Mouse (Mus musculus) CH12.LX (cell line): ENCODE data around the gene Bmpr1a. TPM values are rescaled to one million over a fixed set of nuclear protein-coding genes. Genes with fewer than 3 reads are reported as not detected.

ENCODE experiments used
- DNase-seq: peaks from one replicate; pipeline ENCODE4 v3.0.0-alpha.2; 2013; ENCODE audit errors: extremely low read depth
- H3K27ac ChIP-seq: 2 replicates; pipeline ENCODE4 v1.5.1; 2012; ENCODE audit warnings: low read depth, mild to moderate bottlenecking, control low read depth, moderate library complexity; ENCODE audit not compliant: insufficient read depth
- H3K27me3 ChIP-seq: replicated peaks from 2 replicates; pipeline ENCODE3; 2012; ENCODE audit warnings: inconsistent platforms
- H3K36me3 ChIP-seq, 2 experiments: replicated peaks in 1 of 2; 2 replicates each; pipeline versions ENCODE3 to v1.6.1; 2012; ENCODE audit warnings: inconsistent platforms in 1 of 2, low read length in 1 of 2, mild to moderate bottlenecking in 1 of 2, mixed read lengths in 1 of 2, moderate library complexity in 1 of 2; ENCODE audit not compliant: control insufficient read depth in 1 of 2, insufficient read depth in 1 of 2
- H3K4me1 ChIP-seq, 2 experiments: 2 replicates each; pipeline ENCODE4 v1.6.1; 2012; ENCODE audit warnings: inconsistent platforms in 1 of 2, moderate library complexity in 1 of 2; ENCODE audit not compliant: insufficient read depth in 2 of 2, control insufficient read depth in 1 of 2
- H3K4me2 ChIP-seq: 2 replicates; pipeline ENCODE4 v1.6.1; 2012; ENCODE audit warnings: low read depth, mild to moderate bottlenecking, control low read depth; ENCODE audit not compliant: poor library complexity, insufficient read depth, severe bottlenecking
- H3K4me3 ChIP-seq, 3 experiments: fragments of 150-350 bp in 1 of 3; sonication (generic) in 1 of 3; replicated peaks in 1 of 3; 2 replicates each; pipeline versions ENCODE3 to v1.5.1; 2011 to 2012; ENCODE audit warnings: low read depth in 2 of 3, low read length in 2 of 3, mild to moderate bottlenecking in 2 of 3, moderate library complexity in 2 of 3, control low read depth in 1 of 3, improper control_type of control experiment in 1 of 3, inconsistent platforms in 1 of 3, mixed read lengths in 1 of 3; ENCODE audit not compliant: poor library complexity in 1 of 3
- H3K79me2 ChIP-seq: replicated peaks from 2 replicates; pipeline ENCODE4 v1.6.1; 2012; ENCODE audit warnings: mild to moderate bottlenecking, moderate library complexity; ENCODE audit not compliant: control insufficient read depth, poor library complexity, insufficient read depth, severe bottlenecking; ENCODE audit errors: extremely low read depth
- H3K9ac ChIP-seq: 2 replicates; pipeline ENCODE4 v1.6.1; 2012; ENCODE audit warnings: low read depth, mild to moderate bottlenecking, control low read depth, moderate library complexity; ENCODE audit not compliant: insufficient read depth
- H3K9me3 ChIP-seq: replicated peaks from 2 replicates; pipeline ENCODE3; 2012; ENCODE audit warnings: low read length, inconsistent platforms, mixed read lengths
- BHLHE40 ChIP-seq: IDR thresholded peaks from 2 replicates; pipeline ENCODE4 v1.6.1; 2011; ENCODE audit warnings: mild to moderate bottlenecking, low read depth, low read length, improper control_type of control experiment
- CHD1 ChIP-seq: IDR thresholded peaks from 2 replicates; pipeline ENCODE4 v1.6.1; 2012; ENCODE audit warnings: low read depth, low read length, improper control_type of control experiment, inconsistent platforms
- CHD2 ChIP-seq: IDR thresholded peaks from 2 replicates; pipeline ENCODE4 v1.6.1; 2011; ENCODE audit warnings: low read length, improper control_type of control experiment
- CTCF ChIP-seq, 2 experiments: IDR thresholded peaks in 1 of 2; conservative IDR thresholded peaks in 1 of 2; 2 replicates each; pipeline ENCODE4 v1.5.1; 2011 to 2012; ENCODE audit warnings: low read depth in 2 of 2, low read length in 2 of 2, improper control_type of control experiment in 1 of 2, inconsistent platforms in 1 of 2, mild to moderate bottlenecking in 1 of 2, moderate library complexity in 1 of 2
- E2F4 ChIP-seq: IDR thresholded peaks from 2 replicates; pipeline ENCODE4 v1.6.1; 2011; ENCODE audit warnings: low read depth, low read length, improper control_type of control experiment; ENCODE audit not compliant: insufficient replicate concordance
- ELF1 ChIP-seq: IDR thresholded peaks from 2 replicates; pipeline ENCODE4 v1.6.1; 2014; ENCODE audit warnings: low read depth, mild to moderate bottlenecking, inconsistent platforms, low read length, improper control_type of control experiment
- EP300 ChIP-seq: IDR thresholded peaks from 2 replicates; pipeline ENCODE4 v1.6.1; 2011; ENCODE audit warnings: low read length, improper control_type of control experiment
- ETS1 ChIP-seq: conservative IDR thresholded peaks from 2 replicates; pipeline ENCODE4 v1.6.1; 2012; ENCODE audit warnings: low read depth, mild to moderate bottlenecking, inconsistent platforms, low read length, improper control_type of control experiment, moderate library complexity
- GABPA ChIP-seq: IDR thresholded peaks from 2 replicates; pipeline ENCODE4 v1.6.1; 2012; ENCODE audit warnings: low read depth, low read length, improper control_type of control experiment, inconsistent platforms; ENCODE audit not compliant: insufficient replicate concordance
- HCFC1 ChIP-seq: IDR thresholded peaks from 2 replicates; pipeline ENCODE4 v1.6.1; 2012; ENCODE audit warnings: low read depth, mild to moderate bottlenecking, inconsistent platforms, low read length, improper control_type of control experiment
- IRF4 ChIP-seq: IDR thresholded peaks from 2 replicates; pipeline ENCODE4 v1.6.1; 2014; ENCODE audit warnings: low read depth, mild to moderate bottlenecking, inconsistent platforms, low read length, improper control_type of control experiment
- JUN ChIP-seq: IDR thresholded peaks from 2 replicates; pipeline ENCODE4 v1.6.1; 2011; ENCODE audit warnings: low read depth, mild to moderate bottlenecking, low read length, improper control_type of control experiment, moderate library complexity; ENCODE audit not compliant: insufficient read depth
- JUND ChIP-seq: conservative IDR thresholded peaks from 2 replicates; pipeline ENCODE4 v1.6.1; 2011; ENCODE audit warnings: low read depth, low read length, improper control_type of control experiment
- KAT2A ChIP-seq: IDR thresholded peaks from 2 replicates; pipeline ENCODE4 v1.6.1; 2012; ENCODE audit warnings: low read length, improper control_type of control experiment, inconsistent platforms; ENCODE audit not compliant: insufficient replicate concordance
- MAFK ChIP-seq: IDR thresholded peaks from 2 replicates; pipeline ENCODE4 v1.6.1; 2011; ENCODE audit warnings: low read length, improper control_type of control experiment; ENCODE audit not compliant: insufficient replicate concordance
- MAX ChIP-seq: IDR thresholded peaks from 2 replicates; pipeline ENCODE4 v1.6.1; 2011; ENCODE audit warnings: low read length, improper control_type of control experiment
- MAZ ChIP-seq: IDR thresholded peaks from 2 replicates; pipeline ENCODE4 v1.6.1; 2012; ENCODE audit warnings: low read depth, mild to moderate bottlenecking, inconsistent platforms, low read length, improper control_type of control experiment, moderate library complexity
- MEF2A ChIP-seq: IDR thresholded peaks from 2 replicates; pipeline ENCODE4 v1.6.1; 2014; ENCODE audit warnings: low read depth, mild to moderate bottlenecking, inconsistent platforms, low read length, improper control_type of control experiment, borderline replicate concordance
- MXI1 ChIP-seq: IDR thresholded peaks from 2 replicates; pipeline ENCODE4 v1.6.1; 2011; ENCODE audit warnings: mild to moderate bottlenecking, low read depth, low read length, improper control_type of control experiment
- MYC ChIP-seq: IDR thresholded peaks from 2 replicates; pipeline ENCODE4 v1.6.1; 2011; ENCODE audit warnings: low read depth, mild to moderate bottlenecking, improper control_type of control experiment, low read length
- NELFE ChIP-seq: IDR thresholded peaks from 2 replicates; pipeline ENCODE4 v1.6.1; 2011; ENCODE audit warnings: low read depth, low read length, improper control_type of control experiment
- NRF1 ChIP-seq: IDR thresholded peaks from 2 replicates; pipeline ENCODE4 v1.6.1; 2014; ENCODE audit warnings: low read depth, mild to moderate bottlenecking, inconsistent platforms, low read length, improper control_type of control experiment, moderate library complexity
- PAX5 ChIP-seq: IDR thresholded peaks from 2 replicates; pipeline ENCODE4 v1.6.1; 2012; ENCODE audit warnings: low read length, inconsistent platforms, mixed read lengths
- POLR2A ChIP-seq: IDR thresholded peaks from 2 replicates; pipeline ENCODE4 v1.6.1; 2011; ENCODE audit warnings: low read depth, mild to moderate bottlenecking, improper control_type of control experiment, low read length
- POLR2AphosphoS2 ChIP-seq: IDR thresholded peaks from 2 replicates; pipeline ENCODE4 v1.6.1; 2011; ENCODE audit warnings: low read depth, low read length, improper control_type of control experiment
- RAD21 ChIP-seq: IDR thresholded peaks from 2 replicates; pipeline ENCODE4 v1.6.1; 2011; ENCODE audit warnings: low read depth, mild to moderate bottlenecking, low read length, improper control_type of control experiment, moderate library complexity
- RCOR1 ChIP-seq: conservative IDR thresholded peaks from 2 replicates; pipeline ENCODE4 v1.6.1; 2012; ENCODE audit warnings: low read depth, mild to moderate bottlenecking, inconsistent platforms, low read length, improper control_type of control experiment
- SIN3A ChIP-seq: IDR thresholded peaks from 2 replicates; pipeline ENCODE4 v1.6.1; 2012; ENCODE audit warnings: low read length, improper control_type of control experiment, inconsistent platforms
- SMC3 ChIP-seq: IDR thresholded peaks from 2 replicates; pipeline ENCODE4 v1.6.1; 2011; ENCODE audit warnings: low read depth, low read length, improper control_type of control experiment
- TBP ChIP-seq: conservative IDR thresholded peaks from 2 replicates; pipeline ENCODE4 v1.6.1; 2011; ENCODE audit warnings: low read depth, low read length, improper control_type of control experiment
- TCF12 ChIP-seq: IDR thresholded peaks from 2 replicates; pipeline ENCODE4 v1.6.1; 2014; ENCODE audit warnings: low read depth, mild to moderate bottlenecking, inconsistent platforms, low read length, improper control_type of control experiment
- UBTF ChIP-seq: IDR thresholded peaks from 2 replicates; pipeline ENCODE4 v1.6.1; 2012; ENCODE audit warnings: low read depth, mild to moderate bottlenecking, inconsistent platforms, low read length, improper control_type of control experiment, moderate library complexity
- USF1 ChIP-seq: IDR thresholded peaks from 2 replicates; pipeline ENCODE4 v1.6.1; 2014; ENCODE audit warnings: low read depth, mild to moderate bottlenecking, inconsistent platforms, low read length, improper control_type of control experiment
- USF2 ChIP-seq: conservative IDR thresholded peaks from 2 replicates; pipeline ENCODE4 v1.6.1; 2011; ENCODE audit warnings: low read depth, low read length, improper control_type of control experiment
- ZC3H11A ChIP-seq: IDR thresholded peaks from 2 replicates; pipeline ENCODE4 v1.6.1; 2012; ENCODE audit warnings: low read depth, mild to moderate bottlenecking, inconsistent platforms, low read length, improper control_type of control experiment
- ZKSCAN1 ChIP-seq: IDR thresholded peaks from 2 replicates; pipeline ENCODE4 v1.6.1; 2012; ENCODE audit warnings: low read depth, inconsistent platforms, low read length, improper control_type of control experiment, borderline replicate concordance
- ZMIZ1 ChIP-seq: IDR thresholded peaks from 2 replicates; pipeline ENCODE4 v1.6.1; 2012; ENCODE audit warnings: low read depth, mild to moderate bottlenecking, inconsistent platforms, low read length, improper control_type of control experiment
- ZNF384 ChIP-seq: IDR thresholded peaks from 2 replicates; pipeline ENCODE4 v1.6.1; 2012; ENCODE audit warnings: low read depth, low read length, improper control_type of control experiment, inconsistent platforms
- dilution Hi-C: fragments of 300-500 bp; cut with MboI; formaldehyde crosslinking; loops from 2 replicates; pipeline ENCODE4 v1.14.3; 2020; ENCODE audit warnings: low sequenced_read_pairs; ENCODE audit not compliant: extremely low pct_unique_long_range_greater_than_20kb, extremely low pct_ligation_motif_present
- in situ Hi-C: fragments of 300-500 bp; cut with MboI; formaldehyde crosslinking; loops from 3 replicates; pipeline ENCODE4 v1.14.3; 2019; ENCODE audit warnings: low sequenced_read_pairs, low pct_ligation_motif_present, low pct_unique_long_range_greater_than_20kb, mixed read lengths
- polyA plus RNA-seq: library from polyadenylated mRNA; unstranded; fragments of >175 nt; gene quantifications from 2 replicates; pipeline ENCODE4 v1.2.1, GENCODE M21; 2012; ENCODE audit warnings: low read depth; ENCODE audit not compliant: insufficient read length
- total RNA-seq, 2 experiments: library from RNA; depleted of rRNA; stranded (reverse); fragments of 300-350 nt in 1 of 2; fragments of >200 nt in 1 of 2; gene quantifications; 2 replicates each; pipeline ENCODE4 v1.2.3; 2012 to 2014

The Bmpr1a gene
- total and polyA plus RNA-seq, 3 experiments: 26.2 to 46.7 (median 30.1) TPM

- Histone ChIP-seq H3K4me1 (peaks cover 11 to 50% of the 10 kb centered on the region in 2 experiments), H3K9me3 (no peaks in the 10 kb centered on the region), H3K79me2 (no peaks in the 10 kb centered on the region), H3K4me2 (peak overlapping the region; percentile 60), H3K9ac (peak overlapping the region; percentile 80), H3K27me3 (no peaks in the 10 kb centered on the region), H3K4me3 (peak overlapping the region; percentile 56 to 61 (median 59)), H3K36me3 (no peaks in the 10 kb centered on the region), H3K27ac (peak overlapping the region; percentile 87)
- TF ChIP-seq E2F4 (0 out of 2 replicates have a peak, but pooled peaks have one; percentile 5), USF1 (no peak), MAZ (peak; percentile 52; the same call in 1 of the 2 replicates), KAT2A (no peak), POLR2AphosphoS2 (no peak), HCFC1 (peak; percentile 53), ZNF384 (peak; percentile 71), NELFE (peak; percentile 77; the same call in 1 of the 2 replicates), SIN3A (peak; percentile 87), CTCF (conservative IDR thresholded peaks at IDR 0.05 in 1 of 2, IDR thresholded peaks at IDR 0.05 in 1 of 2; ENCODE audit: low read depth in 2 of 2, low read length in 2 of 2) (no peak), ELF1 (peak; percentile 53), EP300 (peak; percentile 64), MEF2A (peak; percentile 77), MYC (peak; percentile 80), NRF1 (no peak), ETS1 (peak; percentile 87), RCOR1 (0 out of 2 replicates have a peak, but pooled peaks have one; percentile 24), UBTF (no peak), JUND (peak; percentile 44; the same call in 1 of the 2 replicates), SMC3 (no peak), CHD2 (0 out of 2 replicates have a peak, but pooled peaks have one; percentile 34), CHD1 (peak; percentile 96), BHLHE40 (peak; percentile 44), ZMIZ1 (peak; percentile 75; the same call in 1 of the 2 replicates), MAFK (0 out of 2 replicates have a peak, but pooled peaks have one; percentile 8), IRF4 (peak; percentile 74; the same call in 1 of the 2 replicates), GABPA (no peak), POLR2A (peak; percentile 71), JUN (no peak; the same call in 1 of the 2 replicates), MAX (peak; percentile 68; the same call in 1 of the 2 replicates), PAX5 (no peak), TBP (peak; percentile 52; the same call in 1 of the 2 replicates), ZKSCAN1 (no peak), ZC3H11A (no peak), MXI1 (peak; percentile 82; the same call in 1 of the 2 replicates), USF2 (no peak), RAD21 (no peak), TCF12 (peak; percentile 75)
- dilution Hi-C loops (no loop called here), in situ Hi-C loops (no loop called here)
- DNase-seq: peak; percentile 87
These were observed 13.9 kb upstream of the Bmpr1a start for GRCm38 (mm10) chr14:34516960-34517577.
